Mouse (Mus musculus): ENCODE data around the gene Syn3.

The Syn3 gene

GRCm38 (mm10) chr10:86368811-86369210, 129.9 kb downstream of the Syn3 start:
- DNase-seq (ENCODE audit: low spot score): no peak

GRCm38 (mm10) chr10:86367346-86367745, 131.3 kb downstream of the Syn3 start:
- DNase-seq (ENCODE audit: low spot score): no peak

DNA sequence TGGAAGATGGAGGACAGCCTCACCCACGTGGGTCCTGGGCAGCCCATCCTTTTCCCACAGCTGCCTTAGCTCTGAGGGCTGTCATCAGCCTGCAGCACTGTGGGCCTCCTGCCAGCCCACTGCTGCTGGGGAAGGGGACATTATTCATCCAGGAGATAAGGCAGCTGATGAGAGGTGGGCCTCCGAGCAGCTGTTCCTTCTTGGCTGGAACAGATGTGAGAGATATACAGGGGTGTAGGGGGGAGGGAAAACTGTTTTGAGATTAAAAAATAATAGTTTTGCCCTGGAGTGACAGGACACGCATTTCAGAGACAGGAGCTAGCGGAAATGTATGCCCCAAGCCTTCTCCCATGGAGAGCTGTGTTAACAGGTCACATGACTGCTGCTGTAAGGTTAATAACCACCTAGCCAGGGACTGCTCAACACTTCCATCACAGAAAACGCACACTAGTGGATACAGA, 133.0 kb downstream of the Syn3 start:
- no peak for DNase-seq (ENCODE audit: low spot score)

- DNase-seq (ENCODE audit: low spot score): no peak
Measured at GRCm38 (mm10) chr10:86363669-86364309, 134.9 kb downstream of the Syn3 start.

DNA sequence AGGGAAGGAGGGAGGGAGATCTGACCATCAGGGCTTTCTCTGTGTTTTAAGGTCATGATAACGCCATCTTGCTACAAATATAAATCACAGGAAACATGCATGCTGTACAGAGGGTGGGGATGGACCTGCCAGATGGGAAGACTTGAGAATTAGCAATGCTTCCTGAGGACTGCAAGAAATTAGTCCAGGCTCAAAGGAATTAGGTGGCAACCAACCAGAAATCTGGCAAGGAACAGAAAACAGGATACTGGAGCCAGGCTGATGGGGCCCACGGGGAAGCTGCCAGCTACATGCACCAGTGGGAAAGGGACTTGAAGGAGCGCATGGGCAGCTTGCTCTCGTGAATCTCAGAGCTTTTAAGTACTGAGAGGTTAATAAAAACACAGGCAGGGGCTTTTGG, 139.0 kb downstream of the Syn3 start:
- no peak for DNase-seq (ENCODE audit: low spot score)

GRCm38 (mm10) chr10:86359208-86359607, 139.5 kb downstream of the Syn3 start:
- no peak for DNase-seq (ENCODE audit: low spot score)

DNA sequence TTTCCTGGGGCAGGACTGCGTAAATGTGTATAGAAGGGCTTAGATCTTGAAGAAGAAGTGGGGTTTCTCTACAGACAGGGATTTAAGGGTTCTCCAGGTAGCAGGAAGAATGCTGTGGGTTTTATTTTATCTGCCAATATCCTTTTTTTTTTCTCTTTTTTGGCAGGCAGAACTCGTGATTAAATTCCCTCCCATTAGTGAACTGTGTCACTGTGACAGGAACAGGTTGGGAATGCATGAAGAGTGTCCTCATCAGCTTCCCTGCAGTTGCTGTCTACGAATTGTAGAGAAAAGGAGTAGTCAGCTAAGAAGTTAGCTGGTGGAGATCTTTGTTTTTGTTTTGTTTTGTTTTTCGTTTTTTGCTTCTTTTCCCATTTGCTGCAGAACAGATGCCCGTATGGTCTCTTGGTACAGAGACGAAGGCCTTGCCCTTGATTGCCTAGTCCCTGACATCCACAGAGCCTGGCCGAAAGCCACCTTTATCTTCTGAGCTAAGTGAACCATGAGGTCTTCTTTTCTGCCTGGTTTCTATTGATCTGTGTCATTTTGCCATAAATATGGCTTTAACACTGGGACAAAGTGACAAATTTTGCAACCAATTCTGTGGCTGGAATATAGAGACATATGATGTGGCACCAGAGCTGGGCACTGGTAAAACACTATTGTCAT, 140.3 kb downstream of the Syn3 start:
- no peak for DNase-seq (ENCODE audit: low spot score)

DNA sequence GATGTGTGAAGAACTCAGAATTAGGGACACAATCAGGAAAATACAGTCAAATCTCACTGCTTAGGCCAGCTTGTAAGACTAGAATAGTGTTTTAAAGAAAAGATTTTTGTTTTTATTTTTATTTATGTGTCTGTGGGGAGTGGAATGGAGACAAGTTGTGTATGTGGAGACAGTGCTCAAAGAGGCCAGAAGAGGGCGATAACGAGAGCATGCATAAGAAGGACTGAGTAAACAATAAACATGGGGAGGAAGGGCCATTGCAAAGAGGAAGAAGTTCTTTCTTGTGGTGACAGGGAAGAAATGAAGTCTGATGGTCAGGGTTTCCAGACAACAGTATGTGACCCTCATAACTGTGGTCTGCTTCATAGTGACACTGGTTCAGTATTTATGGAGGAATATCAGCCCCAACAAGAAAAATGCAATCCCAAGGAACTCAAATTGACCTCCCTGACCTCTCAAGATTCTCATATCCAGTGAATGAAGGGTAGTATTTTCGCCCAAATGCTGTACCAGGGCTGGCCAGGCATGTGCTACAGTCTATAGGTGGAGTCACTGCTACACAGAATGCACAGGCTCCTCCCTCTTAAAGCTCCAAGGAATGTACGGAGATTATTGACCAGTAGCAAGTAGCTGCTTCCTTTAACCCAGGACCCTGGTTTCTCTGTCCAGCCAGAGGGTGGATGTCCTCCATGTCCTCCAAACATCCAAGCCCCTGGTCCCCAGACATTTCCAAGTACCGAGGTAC, 141.7 kb downstream of the Syn3 start:
- DNase-seq (ENCODE audit: low spot score): no peak

DNA sequence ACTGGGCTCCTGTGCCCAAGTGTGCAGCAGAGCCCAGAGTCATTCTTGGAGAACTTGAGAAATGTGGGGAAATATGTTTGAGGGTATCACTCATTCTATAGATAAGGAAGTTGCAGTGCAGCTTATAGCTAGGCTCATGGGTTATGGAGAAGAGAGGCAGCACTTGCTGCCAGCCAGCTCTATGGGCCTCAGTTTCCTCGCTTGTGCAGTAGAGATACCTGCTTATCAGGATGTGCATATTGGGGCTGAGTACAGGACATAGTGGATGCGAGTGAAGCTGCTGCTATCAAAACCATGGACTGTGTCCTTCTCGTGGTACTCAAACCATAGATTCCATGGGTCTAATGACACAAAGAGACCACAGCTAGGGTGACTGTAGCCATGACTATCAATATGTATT, 146.2 kb downstream of the Syn3 start:
- no peak for DNase-seq (ENCODE audit: low spot score)

DNA sequence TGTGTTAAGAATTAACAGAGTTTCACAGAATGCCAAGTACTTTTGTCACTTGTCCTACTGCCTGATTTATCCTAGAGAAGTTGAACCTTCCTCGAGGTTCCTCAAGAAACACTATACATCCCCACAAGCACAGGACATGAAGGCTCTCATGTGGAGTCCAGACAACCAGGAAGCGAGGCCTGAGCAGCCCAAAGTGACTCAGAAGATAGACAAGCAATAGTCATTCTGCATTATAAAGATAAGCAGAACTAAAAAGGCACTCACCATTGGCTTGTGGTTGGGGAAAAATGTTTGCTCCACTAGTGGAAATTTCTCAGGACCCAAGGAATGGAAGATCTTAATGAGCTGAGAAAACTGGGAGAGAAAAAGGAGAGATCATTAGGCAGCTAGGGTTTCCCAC, 147.4 kb downstream of the Syn3 start:
- DNase-seq (ENCODE audit: low spot score): no peak

DNA sequence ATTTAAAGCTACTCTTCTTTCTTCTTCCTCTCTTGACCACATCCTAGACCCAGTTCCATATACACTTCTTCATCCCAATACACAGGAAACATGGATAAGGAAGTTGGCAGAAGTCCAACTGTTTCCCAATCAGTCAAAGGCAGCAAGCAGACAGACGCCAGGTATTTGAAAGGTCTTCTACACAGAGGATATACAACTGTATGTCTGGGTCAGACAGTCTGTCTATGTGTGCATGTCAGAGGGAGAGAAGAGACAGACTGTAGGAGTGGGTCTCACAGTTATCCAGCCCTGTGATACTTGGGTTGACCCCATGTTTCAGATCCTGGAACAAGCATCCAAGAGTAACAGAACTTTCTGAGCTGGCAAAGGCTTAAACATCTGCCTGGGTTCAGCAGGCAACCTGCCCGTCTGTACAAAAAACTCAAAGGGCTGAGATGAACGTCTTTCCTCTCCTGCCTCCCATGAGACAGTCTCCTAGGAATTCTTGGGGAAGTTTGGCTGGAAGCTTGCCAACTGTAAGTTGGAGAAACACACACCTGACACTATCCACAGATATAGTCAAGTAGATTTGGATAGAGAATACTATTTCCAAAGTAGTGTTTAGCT, 152.4 kb downstream of the Syn3 start:
- DNase-seq (ENCODE audit: low spot score): no peak

DNA sequence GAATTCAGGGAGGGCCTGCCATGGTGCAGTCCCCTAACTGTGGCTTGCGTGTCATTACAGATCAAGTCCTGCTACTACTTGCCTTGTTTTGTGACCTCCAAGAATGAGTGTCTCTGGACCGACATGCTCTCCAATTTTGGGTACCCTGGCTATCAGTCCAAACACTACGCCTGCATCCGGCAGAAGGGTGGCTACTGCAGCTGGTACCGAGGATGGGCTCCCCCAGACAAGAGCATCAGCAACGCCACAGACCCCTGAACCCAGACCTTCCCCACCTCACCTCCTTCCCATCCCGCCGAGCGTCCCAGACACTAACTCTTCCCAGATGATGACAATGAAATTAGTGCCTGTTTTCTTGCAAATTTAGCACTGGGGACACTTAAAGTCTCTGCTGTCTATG, 153.1 kb downstream of the Syn3 start:
- DNase-seq (ENCODE audit: low spot score): no peak

- DNase-seq (ENCODE audit: low spot score): no peak
Measured at GRCm38 (mm10) chr10:86344654-86345053, 154.0 kb downstream of the Syn3 start.

GRCm38 (mm10) chr10:86343931-86344330, 154.8 kb downstream of the Syn3 start:
- DNase-seq (ENCODE audit: low spot score): no peak

GRCm38 (mm10) chr10:86343362-86343761, 155.3 kb downstream of the Syn3 start:
- no peak for DNase-seq (ENCODE audit: low spot score)

DNA sequence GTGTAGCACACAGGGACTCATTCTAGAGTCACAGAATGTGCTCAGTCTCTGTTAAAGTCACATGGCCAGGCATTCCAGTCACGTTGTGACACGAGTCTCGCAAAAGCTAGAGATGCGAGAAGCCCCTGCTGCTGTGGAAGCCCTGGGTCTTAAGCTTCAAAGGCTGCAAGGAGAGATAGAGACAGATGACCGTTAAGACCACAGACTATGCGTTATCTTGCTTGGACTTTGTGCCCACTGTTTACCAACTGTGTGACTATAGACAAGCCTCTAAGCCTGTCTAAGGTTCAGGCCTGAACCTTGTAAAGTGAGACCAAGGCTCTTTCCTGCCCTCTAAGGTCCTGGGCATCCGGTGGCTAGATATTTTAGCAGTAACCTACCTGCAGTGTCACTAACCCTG, 156.0 kb downstream of the Syn3 start:
- no peak for DNase-seq (ENCODE audit: low spot score)

GRCm38 (mm10) chr10:86342151-86342550, 156.5 kb downstream of the Syn3 start:
- DNase-seq (ENCODE audit: low spot score): no peak

GRCm38 (mm10) chr10:86341589-86341988, 157.1 kb downstream of the Syn3 start:
- no peak for DNase-seq (ENCODE audit: low spot score)

- DNase-seq (ENCODE audit: low spot score): no peak
Measured at GRCm38 (mm10) chr10:86340991-86341527, 157.6 kb downstream of the Syn3 start.

GRCm38 (mm10) chr10:86340421-86340820, 158.3 kb downstream of the Syn3 start:
- DNase-seq (ENCODE audit: low spot score): no peak

DNA sequence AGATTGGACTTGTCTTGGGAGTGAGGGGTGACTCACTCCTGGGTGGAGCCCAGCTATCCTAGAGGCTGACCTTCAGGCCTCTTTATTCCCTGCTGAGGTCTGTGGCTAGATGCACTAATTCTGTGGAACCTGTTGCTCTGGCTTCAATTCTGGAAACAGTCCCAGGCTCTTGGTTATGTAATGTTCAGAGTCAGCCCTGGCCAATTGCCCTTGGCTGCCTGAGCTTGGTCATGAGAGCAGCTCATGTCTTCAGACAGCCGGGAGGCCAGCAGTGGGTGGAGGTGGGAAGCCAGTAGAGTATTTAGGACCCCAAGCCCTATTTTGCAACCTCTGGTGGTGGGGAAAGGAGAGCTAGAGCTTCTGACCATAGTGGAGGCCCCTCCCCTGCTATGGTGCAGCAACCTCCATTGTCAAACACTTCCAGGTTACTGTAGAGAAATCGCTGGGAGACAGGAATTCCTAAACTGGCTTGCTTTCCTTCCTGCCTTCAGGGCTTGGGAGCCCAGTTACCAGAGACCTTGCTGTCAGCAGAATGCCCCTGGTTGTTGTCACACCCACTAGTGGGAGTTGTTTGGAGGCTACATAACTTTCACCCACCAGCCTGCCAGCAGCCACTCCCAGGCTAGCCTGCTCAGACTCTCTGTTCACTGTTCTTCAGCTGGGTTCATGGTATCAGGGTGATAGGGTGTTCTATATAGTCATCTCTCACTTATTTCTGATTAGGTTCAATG, 158.9 kb downstream of the Syn3 start:
- DNase-seq (ENCODE audit: low spot score): peak; percentile 67

DNA sequence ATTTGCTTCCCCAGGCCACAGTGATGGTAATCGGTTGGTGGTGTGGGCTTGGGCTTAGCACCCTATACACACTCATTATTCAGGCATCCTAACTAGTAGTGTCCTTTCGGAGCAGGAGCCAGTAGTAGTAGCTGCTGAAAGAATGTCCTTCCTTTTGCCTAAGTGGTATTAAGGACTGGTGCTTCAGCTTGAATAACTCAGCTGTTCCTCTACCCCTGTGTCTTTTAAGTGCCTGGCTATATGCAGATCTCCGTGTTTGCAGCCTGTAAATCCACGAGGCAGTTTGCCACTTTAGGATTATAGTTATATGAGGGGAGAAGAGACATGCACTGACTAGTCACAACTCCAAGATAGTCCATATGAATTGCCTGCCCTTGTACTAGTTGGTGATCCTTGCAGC, 159.6 kb downstream of the Syn3 start:
- no peak for DNase-seq (ENCODE audit: low spot score)
